Mouse (Mus musculus): Measurements from ENCODE around the gene Mctp1.

The Mctp1 gene

GRCm38 (mm10) chr13:76840712-76841111 lies 456.4 kb downstream of the Mctp1 start:
- DNase-seq, result no peak

- peak; percentile 40 for DNase-seq
Measured at GRCm38 (mm10) chr13:76844629-76845255, 460.4 kb downstream of the Mctp1 start.

- DNase-seq, result no peak
Measured at GRCm38 (mm10) chr13:76850412-76851054, 466.2 kb downstream of the Mctp1 start.

- DNase-seq, result no peak
Measured at GRCm38 (mm10) chr13:76854306-76854705, 470.0 kb downstream of the Mctp1 start.

- DNase-seq, result no peak
Measured at GRCm38 (mm10) chr13:76855021-76855420, 470.7 kb downstream of the Mctp1 start.

GRCm38 (mm10) chr13:76857024-76857423 lies 472.7 kb downstream of the Mctp1 start:
- DNase-seq, result no peak

- no peak for DNase-seq
Measured at GRCm38 (mm10) chr13:76858078-76858482, 473.7 kb downstream of the Mctp1 start.

GRCm38 (mm10) chr13:76870291-76870690 lies 486.0 kb downstream of the Mctp1 start:
- DNase-seq, result no peak

- DNase-seq, result no peak
Measured at GRCm38 (mm10) chr13:76877887-76878763, 493.8 kb downstream of the Mctp1 start.

- no peak for DNase-seq
Measured at GRCm38 (mm10) chr13:76879008-76879407, 494.7 kb downstream of the Mctp1 start.

- DNase-seq, result no peak
Measured at GRCm38 (mm10) chr13:76884517-76885092, 500.3 kb downstream of the Mctp1 start.

GRCm38 (mm10) chr13:76892987-76893386 lies 508.7 kb downstream of the Mctp1 start:
- no peak for DNase-seq

GRCm38 (mm10) chr13:76895770-76896456 lies 511.6 kb downstream of the Mctp1 start:
- DNase-seq, result no peak

- DNase-seq, result no peak
Measured at GRCm38 (mm10) chr13:76896457-76896790, 512.1 kb downstream of the Mctp1 start.

GRCm38 (mm10) chr13:76918321-76918720 lies 534.0 kb downstream of the Mctp1 start:
- no peak for DNase-seq

GRCm38 (mm10) chr13:76926851-76927250 lies 542.5 kb downstream of the Mctp1 start:
- DNase-seq, result no peak

GRCm38 (mm10) chr13:76927875-76928440 lies 543.6 kb downstream of the Mctp1 start:
- DNase-seq, result no peak

GRCm38 (mm10) chr13:76929152-76929551 lies 544.8 kb downstream of the Mctp1 start:
- DNase-seq, result no peak

- no peak for DNase-seq
Measured at GRCm38 (mm10) chr13:76932933-76933332, 548.6 kb downstream of the Mctp1 start.

- no peak for DNase-seq
Measured at GRCm38 (mm10) chr13:76949234-76949633, 564.9 kb downstream of the Mctp1 start.

- DNase-seq, result no peak
Measured at GRCm38 (mm10) chr13:76967588-76967987, 583.3 kb downstream of the Mctp1 start.

- no peak for DNase-seq
Measured at GRCm38 (mm10) chr13:76969386-76969785, 585.1 kb downstream of the Mctp1 start.
